In the genomic region with DNA sequence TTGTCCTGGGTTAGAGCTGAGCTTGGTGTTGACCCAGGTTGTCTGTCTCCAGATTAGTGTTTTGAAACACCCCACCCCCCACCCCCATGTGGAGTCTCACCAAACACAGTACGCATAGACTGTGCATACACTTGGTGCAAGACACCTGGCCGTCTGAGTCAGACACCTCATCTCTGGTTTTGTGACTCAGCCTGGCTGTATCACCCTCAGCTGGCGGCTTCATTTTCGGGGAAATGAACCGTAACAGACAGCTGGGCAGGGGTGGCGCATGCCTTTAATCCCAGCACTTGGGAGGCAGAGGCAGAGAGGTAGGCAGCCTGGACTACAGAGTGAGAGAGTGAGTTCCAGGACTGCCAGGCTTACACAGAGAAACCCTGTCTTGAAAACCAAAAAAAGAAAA, we compare ENCODE assay signal across 19 mouse cellular contexts. TPM values are rescaled to one million over a fixed set of nuclear protein-coding genes. Genes with fewer than 3 reads are reported as not detected.
DNase-seq lines count a peak whose midpoint lies in the region; ATAC-seq and TF ChIP-seq lines count a peak whose summit lies in the region.
"Had no signal": no experiment of that assay in that cellular context is flagged by ENCODE, and none has a peak within 500 bp of the region (broad histone marks: within the 10 kb centered on the region; RNA-seq: fewer than 3 reads in every experiment).

No protein-coding gene starts in this region.

- peak; percentile 20; the same call in 1 of the 2 replicates for ATAC-seq in frontal cortex, adult (ENCODE audit: low TSS enrichment)
- peak; percentile 54 for ATAC-seq in Patski
- ATAC-seq: hindbrain, embryonic 16.5 days; intestine, embryonic 16.5 days had no signal

- no peak for DNase-seq in frontal cortex, postnatal 36 days (ENCODE audit: low spot score in 2 of 2)
- DNase-seq in layer of hippocampus, adult 2 months (ENCODE audit: low spot score in 2 of 2), result no peak
- no peak for DNase-seq in layer of hippocampus, adult 9-10 months (ENCODE audit: low spot score)
- DNase-seq in A20 (ENCODE audit: low read depth, low spot score), result peak; percentile 78
- DNase-seq in Patski (ENCODE audit: low read depth, low spot score), result peak; percentile 80
- DNase-seq in thymus, postnatal 0 days (ENCODE audit: low spot score), result no peak
- DNase-seq in right cerebral cortex, postnatal 10 days (ENCODE audit: low spot score in 2 of 2), result no peak
- DNase-seq: adrenal gland, postnatal 36 days; cerebellum, adult 9-10 months; kidney, postnatal 14 days; lung, adult 2 months; thymus, postnatal 36 days had no signal

- 0 out of 2 replicates have a peak overlapping the region, but pooled peaks have one; percentile 18 for H3K27ac ChIP-seq in layer of hippocampus, adult 2 months
- H3K27ac ChIP-seq: embryonic facial prominence, embryonic 13.5 days; limb, embryonic 15.5 days had no signal

- CTCF ChIA-PET in Patski (lab: Charles Lee), result no interaction called here

- TF ChIP-seq CTCF in layer of hippocampus, adult 2 months (conservative IDR thresholded peaks at IDR 0.05), result no peak
- TF ChIP-seq CTCF in Patski (IDR thresholded peaks at IDR 0.05), result no peak

- in situ Hi-C loops in Patski (cut with MboI; ENCODE audit: low pct_unique_long_range_greater_than_20kb), result no loop called here

- peaks cover 4% of the 10 kb centered on the region for H3K27me3 ChIP-seq in Patski
- H3K27me3 ChIP-seq: embryonic facial prominence, embryonic 13.5 days; limb, embryonic 15.5 days had no signal

- H3K4me3 ChIP-seq in layer of hippocampus, adult 2 months, result no peak overlapping the region
- H3K4me3 ChIP-seq: embryonic facial prominence, embryonic 13.5 days; limb, embryonic 15.5 days had no signal

- POLR2A ChIA-PET in Patski (lab: Charles Lee), result interaction anchor here (0.6 to 1.3 kb wide), 2 partner anchors 10 to 23 kb away, joined by 3 read pairs; no protein-coding TSS in a partner anchor

RNA-seq across cellular contexts. Expression of a gene that starts 11.9 kb away (rescaled TPM):
- total RNA-seq in layer of hippocampus, adult 2 months (2021), result 10 to 100 TPM; 27.7 to 30.4 TPM
- polyA plus RNA-seq in Patski (2021), result not detected
- polyA plus RNA-seq in thymus, postnatal 0 days (2015; fragmentation: Nextera tagmentation; extraction: Ambion mirVana), result 0.08 and 0.26 TPM in 2 replicates
- total RNA-seq: common myeloid progenitor, adult 5-6 weeks; granulocyte monocyte progenitor cell, adult 5-6 weeks had no signal

RNA-seq across cellular contexts. Expression of a gene that starts 35.9 kb away (rescaled TPM):
- total RNA-seq in layer of hippocampus, adult 2 months (2021), result 10 to 100 TPM in 1 of 2 experiments, 1 to 10 TPM in 1; 8.8 to 10.3 TPM
- 34.2 TPM for polyA plus RNA-seq in Patski (2021)
- polyA plus RNA-seq in thymus, postnatal 0 days (2015; fragmentation: Nextera tagmentation; extraction: Ambion mirVana), result 2.4 and 4.0 TPM in 2 replicates
- total RNA-seq: granulocyte monocyte progenitor cell, adult 5-6 weeks had no signal

RNA-seq across cellular contexts. Expression of a gene that starts 36.1 kb away (rescaled TPM):
- total RNA-seq in layer of hippocampus, adult 2 months (2021), result 100 to 1,000 TPM in 1 of 2 experiments, 10 to 100 TPM in 1; 97.9 to 103 TPM
- 178 TPM for polyA plus RNA-seq in Patski (2021)
- 284 and 300 TPM in 2 replicates for polyA plus RNA-seq in thymus, postnatal 0 days (2015; fragmentation: Nextera tagmentation; extraction: Ambion mirVana)

RNA-seq across cellular contexts. Expression of a gene that starts 52.1 kb away (rescaled TPM):
- total RNA-seq in layer of hippocampus, adult 2 months (2021), result 10 to 100 TPM; 46.1 to 49.7 TPM
- 43.1 TPM for polyA plus RNA-seq in Patski (2021)
- 18.2 and 21.9 TPM in 2 replicates for polyA plus RNA-seq in thymus, postnatal 0 days (2015; fragmentation: Nextera tagmentation; extraction: Ambion mirVana)

RNA-seq across cellular contexts. Expression of a gene that starts 52.3 kb away (rescaled TPM):
- total RNA-seq in layer of hippocampus, adult 2 months (2021), result under 1 TPM; 0.31 to 0.49 TPM
- polyA plus RNA-seq in Patski (2021), result 3.5 TPM
- 0.07 and 0.35 TPM in 2 replicates for polyA plus RNA-seq in thymus, postnatal 0 days (2015; fragmentation: Nextera tagmentation; extraction: Ambion mirVana)
- total RNA-seq: common myeloid progenitor, adult 5-6 weeks had no signal

Comparison
In these comparisons a context has a peak if more than half of its experiments do, and no peak if none do; other contexts are left out.
1. DNase-seq: peak in A20 (single experiment) and Patski (single experiment); none in frontal cortex, postnatal 36 days (0 of 2), layer of hippocampus, adult 2 months (0 of 2), layer of hippocampus, adult 9-10 months (single experiment), thymus, postnatal 0 days (single experiment) and right cerebral cortex, postnatal 10 days (0 of 2).